Mouse (Mus musculus): ENCODE data around the gene Camta1. TPM values are rescaled to one million over a fixed set of nuclear protein-coding genes. Genes with fewer than 3 reads are reported as not detected.

The Camta1 gene
- polyA plus RNA-seq, 1 experiment from 2014 or later, result 140 TPM

DNA sequence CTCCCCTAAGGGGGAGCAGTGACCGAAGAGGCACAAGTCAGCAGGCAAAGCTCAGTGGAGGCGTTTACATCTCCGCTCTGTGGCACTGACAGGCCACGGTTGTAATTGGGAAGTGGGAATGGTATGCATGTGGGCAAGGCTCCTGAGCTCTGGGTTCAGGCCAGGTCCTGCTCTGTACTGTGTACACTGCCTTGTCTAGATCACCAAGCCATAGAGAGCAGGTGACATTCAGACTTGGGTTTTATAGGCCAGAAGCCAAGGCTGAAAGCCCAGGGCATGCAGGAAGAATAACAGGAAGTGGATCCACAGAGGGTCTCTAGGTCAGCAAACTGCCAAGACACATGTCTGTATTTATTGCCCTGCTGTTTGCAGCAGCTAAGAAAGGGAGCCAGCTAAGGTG is 445.9 kb downstream of the Camta1 start:
- DNase-seq (ENCODE audit: low spot score), result no peak
- Histone ChIP-seq H3K27ac (ENCODE audit: low read depth, low read length) (no peak overlapping the region), H3K4me2 (ENCODE audit: low read depth, low read length, severe bottlenecking) (no peak overlapping the region), H3K27me3 (ENCODE audit: control insufficient read depth, insufficient read depth, low read length) (no peaks in the 10 kb centered on the region), H3K9ac (ENCODE audit: low read length) (no peak overlapping the region), H3K9me3 (ENCODE audit: control insufficient read depth, low read length) (no peaks in the 10 kb centered on the region), H3K36me3 (ENCODE audit: control insufficient read depth, insufficient read depth, low read length) (no peaks in the 10 kb centered on the region), H3K4me3 (ENCODE audit: low read depth, low read length) (no peak overlapping the region), H3K4me1 (replicated peaks; ENCODE audit: control insufficient read depth, insufficient read depth, low read length) (peaks cover 7% of the 10 kb centered on the region)
- ATAC-seq (replicated peaks; ENCODE audit: low FRiP score), result no peak
- WGBS, result 90% methylated on average over 4 of the region's 4 CpGs

DNA sequence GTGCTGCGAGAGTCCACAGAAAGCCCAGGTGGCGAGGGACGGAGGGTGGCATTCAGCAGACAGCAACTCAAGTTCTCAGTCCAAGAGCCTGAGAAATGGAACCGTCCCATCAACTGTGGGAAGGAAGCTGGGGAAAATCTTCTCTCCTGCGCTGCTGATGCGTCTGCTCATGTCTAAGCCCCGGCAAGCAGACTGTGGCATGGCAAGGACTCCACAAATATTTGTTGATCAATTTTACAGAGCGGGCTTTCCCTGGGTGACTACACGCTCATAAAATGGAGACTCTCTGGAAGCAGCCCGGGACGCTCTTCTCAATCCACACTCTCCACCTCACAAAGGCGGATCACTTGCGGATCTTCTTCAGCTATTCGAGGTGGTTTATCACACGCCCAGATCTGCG is 446.3 kb downstream of the Camta1 start:
- Histone ChIP-seq H3K4me1 (replicated peaks; ENCODE audit: control insufficient read depth, insufficient read depth, low read length) (peaks cover 7% of the 10 kb centered on the region), H3K36me3 (ENCODE audit: control insufficient read depth, insufficient read depth, low read length) (no peaks in the 10 kb centered on the region), H3K9ac (ENCODE audit: low read length) (no peak overlapping the region), H3K4me2 (ENCODE audit: low read depth, low read length, severe bottlenecking) (no peak overlapping the region), H3K27me3 (ENCODE audit: control insufficient read depth, insufficient read depth, low read length) (no peaks in the 10 kb centered on the region), H3K9me3 (ENCODE audit: control insufficient read depth, low read length) (no peaks in the 10 kb centered on the region), H3K4me3 (ENCODE audit: low read depth, low read length) (no peak overlapping the region), H3K27ac (ENCODE audit: low read depth, low read length) (no peak overlapping the region)
- DNase-seq (ENCODE audit: low spot score), result no peak
- WGBS, result 94% methylated on average over 16 of the region's 16 CpGs
- ATAC-seq (replicated peaks; ENCODE audit: low FRiP score), result no peak

DNA sequence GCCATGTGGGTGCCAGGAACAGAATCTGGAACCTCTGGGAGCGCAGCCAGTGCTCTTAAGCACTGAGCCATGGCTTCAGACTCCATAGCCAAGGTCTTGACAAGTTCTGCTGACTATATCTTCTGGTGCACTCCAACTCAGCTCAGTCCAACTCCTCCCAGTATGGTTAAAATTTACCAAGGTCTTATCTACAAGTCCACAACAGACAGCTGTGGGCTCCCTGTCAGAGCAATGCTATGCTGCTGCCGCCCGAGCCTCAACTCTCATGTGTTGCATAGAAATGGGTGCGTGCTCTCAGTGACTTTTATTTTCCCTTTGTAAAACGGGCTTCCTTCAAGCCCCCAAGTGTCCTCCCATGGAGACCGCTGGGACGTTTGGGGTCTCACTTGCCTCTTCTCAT is 446.7 kb downstream of the Camta1 start:
- Histone ChIP-seq H3K27ac (ENCODE audit: low read depth, low read length) (no peak overlapping the region), H3K36me3 (ENCODE audit: control insufficient read depth, insufficient read depth, low read length) (no peaks in the 10 kb centered on the region), H3K4me2 (ENCODE audit: low read depth, low read length, severe bottlenecking) (no peak overlapping the region), H3K4me3 (ENCODE audit: low read depth, low read length) (no peak overlapping the region), H3K9me3 (ENCODE audit: control insufficient read depth, low read length) (no peaks in the 10 kb centered on the region), H3K4me1 (replicated peaks; ENCODE audit: control insufficient read depth, insufficient read depth, low read length) (peaks cover 7% of the 10 kb centered on the region), H3K27me3 (ENCODE audit: control insufficient read depth, insufficient read depth, low read length) (no peaks in the 10 kb centered on the region), H3K9ac (ENCODE audit: low read length) (no peak overlapping the region)
- 93% methylated on average over 7 of the region's 7 CpGs for whole genome bisulfite sequencing
- no peak for DNase-seq (ENCODE audit: low spot score)
- ATAC-seq (replicated peaks; ENCODE audit: low FRiP score), result no peak

DNA sequence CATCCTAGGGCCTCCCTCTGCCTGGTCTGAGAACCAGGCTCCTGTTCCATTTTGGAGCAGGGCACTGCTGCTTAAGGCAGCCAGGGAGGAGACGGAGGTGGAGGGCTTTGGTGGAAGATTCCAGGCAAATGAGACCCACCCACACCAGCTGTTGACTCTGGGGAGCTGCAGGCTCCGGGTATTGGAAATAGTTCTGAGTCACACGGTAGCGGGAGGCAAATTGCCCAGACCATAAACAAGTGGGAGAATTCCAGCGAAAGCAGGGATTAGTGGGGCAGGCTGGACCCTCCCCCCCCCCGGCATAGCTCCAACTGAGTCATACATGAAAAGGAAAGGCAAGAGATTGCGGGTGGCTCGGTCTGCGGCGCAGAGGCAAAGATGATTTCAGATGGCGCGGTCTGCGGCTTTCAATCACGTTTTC is 450.0 kb downstream of the Camta1 start:
- H3K36me3 ChIP-seq (ENCODE audit: control insufficient read depth, insufficient read depth, low read length), result no peaks in the 10 kb centered on the region
- ATAC-seq (replicated peaks; ENCODE audit: low FRiP score), result peak; percentile 27; the same call in 1 of the 2 replicates
- no peak for DNase-seq (ENCODE audit: low spot score)
- no peaks in the 10 kb centered on the region for H3K9me3 ChIP-seq (ENCODE audit: control insufficient read depth, low read length)
- no peak overlapping the region for H3K4me3 ChIP-seq (ENCODE audit: low read depth, low read length)
- H3K27me3 ChIP-seq (ENCODE audit: control insufficient read depth, insufficient read depth, low read length), result no peaks in the 10 kb centered on the region
- 27% methylated on average over 14 of the region's 14 CpGs for WGBS
- no peak overlapping the region for H3K9ac ChIP-seq (ENCODE audit: low read length)
- H3K27ac ChIP-seq (ENCODE audit: low read depth, low read length), result no peak overlapping the region; the same call in 1 of the 2 replicates
- peaks cover 7% of the 10 kb centered on the region for H3K4me1 ChIP-seq (replicated peaks; ENCODE audit: control insufficient read depth, insufficient read depth, low read length)
- H3K4me2 ChIP-seq (ENCODE audit: low read depth, low read length, severe bottlenecking), result no peak overlapping the region

DNA sequence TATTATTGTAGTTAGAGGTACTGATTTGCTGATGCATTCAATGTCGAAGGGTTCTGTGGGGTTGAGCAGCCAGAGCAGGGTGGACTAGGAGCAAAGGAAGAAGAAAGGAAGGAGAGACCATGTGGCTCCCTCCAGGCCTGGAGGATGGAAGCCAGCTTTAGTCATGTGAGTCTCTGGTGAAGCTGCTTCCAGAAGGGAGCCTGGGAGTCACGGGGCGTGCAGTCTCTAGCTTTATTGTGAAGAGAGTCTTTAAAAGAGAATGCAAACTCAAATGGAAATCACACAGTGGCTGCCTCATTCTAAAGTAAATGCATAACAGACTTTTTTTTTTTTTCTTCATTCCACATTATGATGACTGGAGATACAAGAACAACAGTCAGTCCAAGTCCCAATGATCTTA is 450.7 kb downstream of the Camta1 start:
- H3K27me3 ChIP-seq (ENCODE audit: control insufficient read depth, insufficient read depth, low read length), result no peaks in the 10 kb centered on the region
- H3K4me1 ChIP-seq (replicated peaks; ENCODE audit: control insufficient read depth, insufficient read depth, low read length), result peaks cover 7% of the 10 kb centered on the region
- WGBS, result 39% methylated on average over 3 of the region's 3 CpGs
- H3K27ac ChIP-seq (ENCODE audit: low read depth, low read length), result no peak overlapping the region
- ATAC-seq (replicated peaks; ENCODE audit: low FRiP score) (no peak), DNase-seq (ENCODE audit: low spot score) (no peak)
- H3K9me3 ChIP-seq (ENCODE audit: control insufficient read depth, low read length), result no peaks in the 10 kb centered on the region
- H3K4me3 ChIP-seq (ENCODE audit: low read depth, low read length), result no peak overlapping the region
- H3K4me2 ChIP-seq (ENCODE audit: low read depth, low read length, severe bottlenecking), result no peak overlapping the region
- no peak overlapping the region for H3K9ac ChIP-seq (ENCODE audit: low read length)
- H3K36me3 ChIP-seq (ENCODE audit: control insufficient read depth, insufficient read depth, low read length), result no peaks in the 10 kb centered on the region

DNA sequence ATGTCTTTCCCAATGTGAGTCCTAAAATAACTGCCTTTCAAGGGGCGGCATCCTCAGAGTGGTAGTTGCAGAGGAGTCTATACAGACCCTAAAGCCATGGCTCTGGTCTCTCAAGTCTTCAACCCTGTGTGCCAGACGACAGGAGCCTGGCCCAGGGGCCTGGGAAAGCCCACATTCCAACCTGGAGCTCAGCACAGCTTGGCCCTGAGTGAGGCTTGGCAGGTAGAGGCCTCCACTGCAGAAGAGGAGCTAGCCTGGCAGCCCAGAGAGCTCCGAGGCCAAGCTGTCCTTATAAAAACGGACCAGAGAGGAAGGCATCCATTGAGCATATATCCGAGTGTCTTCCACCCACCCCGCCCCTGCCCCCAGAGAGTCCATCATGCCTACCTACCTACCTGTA is 452.4 kb downstream of the Camta1 start:
- no peak overlapping the region for H3K9ac ChIP-seq (ENCODE audit: low read length)
- DNase-seq (ENCODE audit: low spot score) (no peak), ATAC-seq (replicated peaks; ENCODE audit: low FRiP score) (no peak)
- WGBS, result 77% methylated on average over 6 of the region's 6 CpGs
- no peak overlapping the region for H3K4me3 ChIP-seq (ENCODE audit: low read depth, low read length)
- H3K4me1 ChIP-seq (replicated peaks; ENCODE audit: control insufficient read depth, insufficient read depth, low read length), result peaks cover 7% of the 10 kb centered on the region
- H3K27ac ChIP-seq (ENCODE audit: low read depth, low read length), result no peak overlapping the region
- no peak overlapping the region for H3K4me2 ChIP-seq (ENCODE audit: low read depth, low read length, severe bottlenecking)
- no peaks in the 10 kb centered on the region for H3K27me3 ChIP-seq (ENCODE audit: control insufficient read depth, insufficient read depth, low read length)
- no peaks in the 10 kb centered on the region for H3K9me3 ChIP-seq (ENCODE audit: control insufficient read depth, low read length)
- no peaks in the 10 kb centered on the region for H3K36me3 ChIP-seq (ENCODE audit: control insufficient read depth, insufficient read depth, low read length)

DNA sequence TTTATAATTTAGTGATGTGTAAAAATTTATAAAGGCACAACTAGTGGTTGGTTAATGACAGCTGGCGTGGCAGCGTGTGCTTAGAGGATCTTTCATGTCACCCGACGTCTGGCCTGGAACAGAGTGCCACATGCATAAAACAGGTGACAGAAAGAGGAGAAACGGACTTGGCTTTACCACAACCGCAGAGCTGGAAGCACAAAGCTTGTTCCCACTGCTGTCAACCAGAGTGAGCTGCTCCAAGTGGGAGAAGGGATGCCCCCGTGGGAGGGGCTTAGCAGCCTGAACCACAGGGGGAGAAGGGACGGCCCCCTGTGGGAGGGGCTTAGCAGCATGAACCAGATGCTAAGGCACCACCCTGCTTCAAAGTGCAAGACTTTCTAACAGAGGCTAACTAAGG is 452.9 kb downstream of the Camta1 start:
- no peak overlapping the region for H3K4me3 ChIP-seq (ENCODE audit: low read depth, low read length)
- H3K27ac ChIP-seq (ENCODE audit: low read depth, low read length), result no peak overlapping the region
- peaks cover 7% of the 10 kb centered on the region for H3K4me1 ChIP-seq (replicated peaks; ENCODE audit: control insufficient read depth, insufficient read depth, low read length)
- H3K9ac ChIP-seq (ENCODE audit: low read length), result no peak overlapping the region
- ATAC-seq (replicated peaks; ENCODE audit: low FRiP score) (no peak), DNase-seq (ENCODE audit: low spot score) (no peak)
- H3K9me3 ChIP-seq (ENCODE audit: control insufficient read depth, low read length), result no peaks in the 10 kb centered on the region
- no peaks in the 10 kb centered on the region for H3K27me3 ChIP-seq (ENCODE audit: control insufficient read depth, insufficient read depth, low read length)
- no peak overlapping the region for H3K4me2 ChIP-seq (ENCODE audit: low read depth, low read length, severe bottlenecking)
- H3K36me3 ChIP-seq (ENCODE audit: control insufficient read depth, insufficient read depth, low read length), result no peaks in the 10 kb centered on the region
- 56% methylated on average over 8 of the region's 8 CpGs for WGBS

DNA sequence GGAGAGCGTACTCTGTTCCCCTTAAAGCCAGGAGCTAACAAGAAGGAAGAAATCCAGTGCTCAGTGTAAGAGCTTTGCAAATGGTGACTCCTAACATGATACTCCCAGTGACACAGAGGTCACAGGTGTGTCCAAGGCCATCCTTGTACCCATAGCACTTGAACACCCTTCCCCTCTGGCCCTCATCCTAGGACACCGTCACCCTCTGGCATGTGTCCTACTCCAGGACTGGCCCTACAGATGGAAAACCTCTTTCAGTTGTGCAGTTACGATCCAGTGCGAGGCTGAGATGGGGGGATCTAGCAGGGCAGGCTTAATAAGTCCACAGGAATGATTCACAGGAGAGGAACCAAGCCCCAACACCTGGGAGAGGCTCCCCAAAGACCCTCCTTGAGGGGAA is 453.4 kb downstream of the Camta1 start:
- Histone ChIP-seq H3K9ac (ENCODE audit: low read length) (no peak overlapping the region), H3K9me3 (ENCODE audit: control insufficient read depth, low read length) (no peaks in the 10 kb centered on the region), H3K27ac (ENCODE audit: low read depth, low read length) (no peak overlapping the region), H3K4me2 (ENCODE audit: low read depth, low read length, severe bottlenecking) (no peak overlapping the region), H3K27me3 (ENCODE audit: control insufficient read depth, insufficient read depth, low read length) (no peaks in the 10 kb centered on the region), H3K36me3 (ENCODE audit: control insufficient read depth, insufficient read depth, low read length) (no peaks in the 10 kb centered on the region), H3K4me1 (replicated peaks; ENCODE audit: control insufficient read depth, insufficient read depth, low read length) (peaks cover 7% of the 10 kb centered on the region), H3K4me3 (ENCODE audit: low read depth, low read length) (no peak overlapping the region)
- ATAC-seq (replicated peaks; ENCODE audit: low FRiP score), result no peak
- WGBS, result 97% methylated on average over 4 of the region's 4 CpGs
- no peak for DNase-seq (ENCODE audit: low spot score)

DNA sequence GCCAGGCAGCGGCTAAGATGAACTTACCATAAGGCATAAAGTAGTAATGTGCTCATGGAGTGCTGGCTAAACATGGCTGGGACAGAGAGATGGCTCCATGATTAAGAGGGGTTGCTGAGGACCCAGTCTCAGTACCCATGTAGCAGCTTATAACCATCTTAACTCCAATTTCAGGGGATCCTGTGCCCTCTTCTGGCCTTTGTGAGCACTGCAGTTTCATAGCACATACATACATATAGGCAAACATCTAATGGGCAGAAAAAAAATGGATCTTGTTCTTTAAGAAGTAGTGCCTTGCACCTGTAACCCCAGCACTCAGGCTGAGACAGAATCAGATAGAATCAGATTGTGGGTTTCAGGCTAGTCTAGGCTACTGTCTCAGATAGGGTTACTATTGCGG is 454.5 kb downstream of the Camta1 start:
- DNase-seq (ENCODE audit: low spot score) (no peak), ATAC-seq (replicated peaks; ENCODE audit: low FRiP score) (no peak)
- WGBS, result 98% methylated on average over 2 of the region's 2 CpGs
- Histone ChIP-seq H3K36me3 (ENCODE audit: control insufficient read depth, insufficient read depth, low read length) (no peaks in the 10 kb centered on the region), H3K4me3 (ENCODE audit: low read depth, low read length) (no peak overlapping the region), H3K9ac (ENCODE audit: low read length) (no peak overlapping the region), H3K27me3 (ENCODE audit: control insufficient read depth, insufficient read depth, low read length) (no peaks in the 10 kb centered on the region), H3K9me3 (ENCODE audit: control insufficient read depth, low read length) (no peaks in the 10 kb centered on the region), H3K4me1 (replicated peaks; ENCODE audit: control insufficient read depth, insufficient read depth, low read length) (peaks cover 7% of the 10 kb centered on the region), H3K4me2 (ENCODE audit: low read depth, low read length, severe bottlenecking) (no peak overlapping the region), H3K27ac (ENCODE audit: low read depth, low read length) (no peak overlapping the region)

All from forebrain, embryonic 11.5 days (tissue).